Mouse (Mus musculus) myocyte (in vitro differentiated cells): ENCODE measurements at regions not wholly inside any gene's neighbourhood (a gene's known extent, or its start where the extent isn't known, plus 50 kb on each side); places are given as distances from the start of the nearest gene placed in this dataset.

Experiments used
- H3K27me3 ChIP-seq: one replicate; pipeline ENCODE4 v1.6.1; 2011; ENCODE audit not compliant: control insufficient read depth, insufficient read depth, insufficient read length
- H3K36me3 ChIP-seq: one replicate; pipeline ENCODE4 v1.6.1; 2011; ENCODE audit not compliant: control insufficient read depth, insufficient read depth
- H3K4me2 ChIP-seq: one replicate; pipeline ENCODE4 v1.6.1; 2011; ENCODE audit warnings: low read depth, control low read depth
- H3K4me3 ChIP-seq: one replicate; pipeline ENCODE4 v1.5.1; 2011; ENCODE audit warnings: mild to moderate bottlenecking, control low read depth, moderate library complexity
- H3K79me2 ChIP-seq: one replicate; pipeline ENCODE4 v1.6.1; 2011; ENCODE audit not compliant: control insufficient read depth, insufficient read depth
- H3ac ChIP-seq: one replicate; pipeline ENCODE4 v1.6.1; 2011; ENCODE audit not compliant: control insufficient read depth, insufficient read length
- CEBPB ChIP-seq: IDR thresholded peaks from 2 replicates; pipeline ENCODE4 v1.6.1; 2011; ENCODE audit warnings: mild to moderate bottlenecking, moderate library complexity; ENCODE audit not compliant: poor library complexity, insufficient read depth, severe bottlenecking
- E2F4 ChIP-seq: IDR thresholded peaks from one replicate; pipeline ENCODE4 v1.6.1; 2011; ENCODE audit warnings: mild to moderate bottlenecking, control low read depth, moderate library complexity; ENCODE audit not compliant: insufficient read depth
- MAX ChIP-seq: IDR thresholded peaks from one replicate; pipeline ENCODE4 v1.6.1; 2011; ENCODE audit warnings: low read depth, mild to moderate bottlenecking, control low read depth
- MYOD1 ChIP-seq, 3 experiments: IDR thresholded peaks; one replicate each; pipeline ENCODE4 v1.6.1; 2011; ENCODE audit warnings: control low read depth in 2 of 3, low read depth in 2 of 3, mild to moderate bottlenecking in 2 of 3, moderate library complexity in 1 of 3; ENCODE audit not compliant: insufficient read length in 2 of 3, control insufficient read depth in 1 of 3
- MYOG ChIP-seq, 3 experiments: IDR thresholded peaks; one replicate each; pipeline ENCODE4 v1.6.1; 2011; ENCODE audit warnings: control low read depth in 2 of 3, low read depth in 2 of 3, mild to moderate bottlenecking in 2 of 3; ENCODE audit not compliant: insufficient read length in 2 of 3, control insufficient read depth in 1 of 3, insufficient read depth in 1 of 3
- POLR2A ChIP-seq: IDR thresholded peaks from one replicate; pipeline ENCODE4 v1.6.1; 2011; ENCODE audit warnings: low read depth, mild to moderate bottlenecking, control low read depth, moderate library complexity; ENCODE audit not compliant: insufficient read length
- POLR2AphosphoS2 ChIP-seq: IDR thresholded peaks from one replicate; pipeline ENCODE4 v1.6.1; 2011; ENCODE audit warnings: low read depth, control low read depth; ENCODE audit not compliant: insufficient read length
- REST ChIP-seq: IDR thresholded peaks from one replicate; pipeline ENCODE4 v1.6.1; 2011; ENCODE audit warnings: mild to moderate bottlenecking, control low read depth, moderate library complexity; ENCODE audit not compliant: insufficient read depth, insufficient read length
- SRF ChIP-seq: IDR thresholded peaks from one replicate; pipeline ENCODE4 v1.6.1; 2011; ENCODE audit warnings: low read depth; ENCODE audit not compliant: control insufficient read depth, insufficient read length
- TCF12 ChIP-seq: IDR thresholded peaks from one replicate; pipeline ENCODE4 v1.6.1; 2011; ENCODE audit warnings: mild to moderate bottlenecking, control low read depth; ENCODE audit not compliant: poor library complexity, insufficient read depth, severe bottlenecking
- TCF3 ChIP-seq: IDR thresholded peaks from one replicate; pipeline ENCODE4 v1.6.1; 2011; ENCODE audit warnings: low read depth, control low read depth; ENCODE audit not compliant: insufficient read length
- USF1 ChIP-seq: IDR thresholded peaks from one replicate; pipeline ENCODE4 v1.6.1; 2011; ENCODE audit warnings: low read depth, mild to moderate bottlenecking, control low read depth, moderate library complexity

GRCm38 (mm10) chr13:39440907-39441306 is 480.2 kb upstream of the Slc35b3 start:
- peak overlapping the region; percentile 42 for H3K4me2 ChIP-seq
- H3K4me3 ChIP-seq = no peak overlapping the region

GRCm38 (mm10) chr13:39440336-39440735 is 479.7 kb upstream of the Slc35b3 start:
- Histone ChIP-seq H3K4me3 (no peak overlapping the region), H3ac (no peak overlapping the region), H3K79me2 (no peaks in the 10 kb centered on the region), H3K36me3 (no peaks in the 10 kb centered on the region), H3K4me2 (no peak overlapping the region), H3K27me3 (no peaks in the 10 kb centered on the region)
- TF ChIP-seq TCF12 (no peak), MYOD1 (IDR thresholded peaks at IDR 0.05; ENCODE audit: control insufficient read depth in 1 of 3, insufficient read length in 2 of 3, low read depth in 2 of 3) (no peak), E2F4 (no peak), CEBPB (no peak), MYOG (IDR thresholded peaks at IDR 0.05; ENCODE audit: control insufficient read depth in 1 of 3, insufficient read depth in 1 of 3, insufficient read length in 2 of 3, low read depth in 2 of 3) (no peak), USF1 (no peak)

More at GRCm38 (mm10) chr13:39440907-39441306, 480.2 kb upstream of the Slc35b3 start:
- H3ac ChIP-seq = no peak overlapping the region
- H3K79me2 ChIP-seq = no peaks in the 10 kb centered on the region
- H3K27me3 ChIP-seq = no peaks in the 10 kb centered on the region
- H3K36me3 ChIP-seq = no peaks in the 10 kb centered on the region
- TF ChIP-seq MYOG (IDR thresholded peaks at IDR 0.05; ENCODE audit: control insufficient read depth in 1 of 3, insufficient read depth in 1 of 3, insufficient read length in 2 of 3, low read depth in 2 of 3) (no peak), MYOD1 (IDR thresholded peaks at IDR 0.05; ENCODE audit: control insufficient read depth in 1 of 3, insufficient read length in 2 of 3, low read depth in 2 of 3) (no peak), REST (no peak), E2F4 (no peak), POLR2AphosphoS2 (no peak), SRF (no peak), POLR2A (no peak), MAX (no peak), USF1 (no peak), CEBPB (no peak), TCF12 (no peak), TCF3 (no peak)

GRCm38 (mm10) chr13:39427996-39428395 is 467.3 kb upstream of the Slc35b3 start:
- H3K79me2 ChIP-seq = no peaks in the 10 kb centered on the region
- TF ChIP-seq POLR2AphosphoS2 = no peak
- TF ChIP-seq SRF = no peak
- no peak for TF ChIP-seq TCF12
- TF ChIP-seq REST = no peak
- no peak for TF ChIP-seq POLR2A
- TF ChIP-seq USF1 = no peak
- TF ChIP-seq TCF3 = no peak
- no peak for TF ChIP-seq CEBPB
- TF ChIP-seq MAX = no peak
- no peak for TF ChIP-seq E2F4
- no peak for TF ChIP-seq MYOD1 (IDR thresholded peaks at IDR 0.05; ENCODE audit: control insufficient read depth in 1 of 3, insufficient read length in 2 of 3, low read depth in 2 of 3)
- TF ChIP-seq MYOG (IDR thresholded peaks at IDR 0.05; ENCODE audit: control insufficient read depth in 1 of 3, insufficient read depth in 1 of 3, insufficient read length in 2 of 3, low read depth in 2 of 3) = no peak
- H3K4me2 ChIP-seq = no peak overlapping the region
- no peaks in the 10 kb centered on the region for H3K27me3 ChIP-seq
- no peak overlapping the region for H3K4me3 ChIP-seq
- H3ac ChIP-seq = no peak overlapping the region
- H3K36me3 ChIP-seq = no peaks in the 10 kb centered on the region

- Histone ChIP-seq H3K36me3 (no peaks in the 10 kb centered on the region), H3ac (no peak overlapping the region), H3K27me3 (no peaks in the 10 kb centered on the region), H3K4me3 (no peak overlapping the region), H3K4me2 (no peak overlapping the region), H3K79me2 (no peaks in the 10 kb centered on the region)
- TF ChIP-seq E2F4 (no peak), TCF3 (no peak), USF1 (no peak), CEBPB (no peak), SRF (no peak), POLR2AphosphoS2 (no peak), POLR2A (no peak), TCF12 (no peak), MYOD1 (IDR thresholded peaks at IDR 0.05; ENCODE audit: control insufficient read depth in 1 of 3, insufficient read length in 2 of 3, low read depth in 2 of 3) (no peak), MAX (no peak), REST (no peak), MYOG (IDR thresholded peaks at IDR 0.05; ENCODE audit: control insufficient read depth in 1 of 3, insufficient read depth in 1 of 3, insufficient read length in 2 of 3, low read depth in 2 of 3) (no peak)
Measured at GRCm38 (mm10) chr13:39425944-39426343, 465.3 kb upstream of the Slc35b3 start.

- Histone ChIP-seq H3K27me3 (no peaks in the 10 kb centered on the region), H3K79me2 (no peaks in the 10 kb centered on the region), H3K4me2 (no peak overlapping the region), H3ac (no peak overlapping the region), H3K36me3 (no peaks in the 10 kb centered on the region), H3K4me3 (no peak overlapping the region)
- no peak for TF ChIP-seq MYOG (IDR thresholded peaks at IDR 0.05; ENCODE audit: control insufficient read depth in 1 of 3, insufficient read depth in 1 of 3, insufficient read length in 2 of 3, low read depth in 2 of 3)
- TF ChIP-seq MAX = no peak
- TF ChIP-seq REST = no peak
- TF ChIP-seq MYOD1 (IDR thresholded peaks at IDR 0.05; ENCODE audit: control insufficient read depth in 1 of 3, insufficient read length in 2 of 3, low read depth in 2 of 3) = no peak
Measured at GRCm38 (mm10) chr13:39418127-39418526, 457.5 kb upstream of the Slc35b3 start.
